Mouse (Mus musculus): Measurements from ENCODE around the gene Lhx9. TPM values are rescaled to one million over a fixed set of nuclear protein-coding genes. Genes with fewer than 3 reads are reported as not detected.
A peak's percentile ranks its signal among the peaks of the same experiment; 100 is the strongest.

The Lhx9 gene
- polyA plus RNA-seq, 1 experiment from 2014 or later, result not detected

- H3K4me2 ChIP-seq (replicated peaks; ENCODE audit: low read depth), result no peak overlapping the region
- no peak for ATAC-seq
- H3K4me3 ChIP-seq (ENCODE audit: low read depth, low read length), result no peak overlapping the region
- no peaks in the 10 kb centered on the region for H3K9me3 ChIP-seq (ENCODE audit: control insufficient read depth)
- H3K4me1 ChIP-seq (replicated peaks; ENCODE audit: control insufficient read depth, insufficient read depth, low read length), result no peaks in the 10 kb centered on the region
- no peak overlapping the region for H3K27ac ChIP-seq (ENCODE audit: low read depth, low read length)
- H3K27me3 ChIP-seq (replicated peaks; ENCODE audit: control insufficient read depth, insufficient read depth, low read length), result peaks cover 94% of the 10 kb centered on the region
- peak; percentile 82 for TF ChIP-seq CTCF (IDR thresholded peaks at IDR 0.05; ENCODE audit: low read depth)
- no peaks in the 10 kb centered on the region for H3K36me3 ChIP-seq (ENCODE audit: control insufficient read depth, insufficient read depth)
- 2% methylated on average over 3 of the region's 3 CpGs for WGBS
- no peak overlapping the region for H3K9ac ChIP-seq (ENCODE audit: low read depth, low read length)
Observed at GRCm38 (mm10) chr1:138835355-138835900, 12.9 kb downstream of the Lhx9 start.

- under 1% methylated on average over 16 of the region's 16 CpGs for WGBS
Observed at GRCm38 (mm10) chr1:138831309-138831708, 17.1 kb downstream of the Lhx9 start.

GRCm38 (mm10) chr1:138826841-138827240 lies 21.5 kb downstream of the Lhx9 start:
- Histone ChIP-seq H3K36me3 (ENCODE audit: control insufficient read depth, insufficient read depth) (no peaks in the 10 kb centered on the region), H3K4me1 (replicated peaks; ENCODE audit: control insufficient read depth, insufficient read depth, low read length) (no peaks in the 10 kb centered on the region), H3K9ac (ENCODE audit: low read depth, low read length) (no peak overlapping the region), H3K9me3 (ENCODE audit: control insufficient read depth) (no peaks in the 10 kb centered on the region), H3K27ac (ENCODE audit: low read depth, low read length) (no peak overlapping the region), H3K4me3 (ENCODE audit: low read depth, low read length) (no peak overlapping the region), H3K27me3 (replicated peaks; ENCODE audit: control insufficient read depth, insufficient read depth, low read length) (peaks cover 22% of the 10 kb centered on the region), H3K4me2 (replicated peaks; ENCODE audit: low read depth) (no peak overlapping the region)
- WGBS, result 63% methylated on average over 6 of the region's 6 CpGs
- no peak for TF ChIP-seq CTCF (IDR thresholded peaks at IDR 0.05; ENCODE audit: low read depth)
- ATAC-seq, result no peak

More at GRCm38 (mm10) chr1:138831309-138831708, 17.1 kb downstream of the Lhx9 start:
- H3K9me3 ChIP-seq (ENCODE audit: control insufficient read depth), result no peaks in the 10 kb centered on the region
- no peak overlapping the region for H3K9ac ChIP-seq (ENCODE audit: low read depth, low read length)
- H3K36me3 ChIP-seq (ENCODE audit: control insufficient read depth, insufficient read depth), result no peaks in the 10 kb centered on the region
- H3K4me2 ChIP-seq (replicated peaks; ENCODE audit: low read depth), result peak overlapping the region; percentile 60
- no peak for TF ChIP-seq CTCF (IDR thresholded peaks at IDR 0.05; ENCODE audit: low read depth)
- ATAC-seq, result no peak
- no peak overlapping the region for H3K27ac ChIP-seq (ENCODE audit: low read depth, low read length)
- H3K4me1 ChIP-seq (replicated peaks; ENCODE audit: control insufficient read depth, insufficient read depth, low read length), result no peaks in the 10 kb centered on the region
- H3K27me3 ChIP-seq (replicated peaks; ENCODE audit: control insufficient read depth, insufficient read depth, low read length), result peaks cover 66% of the 10 kb centered on the region
- peak overlapping the region; percentile 31 for H3K4me3 ChIP-seq (ENCODE audit: low read depth, low read length)

- no peak overlapping the region for H3K4me3 ChIP-seq (ENCODE audit: low read depth, low read length)
- no peak for TF ChIP-seq CTCF (IDR thresholded peaks at IDR 0.05; ENCODE audit: low read depth)
- H3K27ac ChIP-seq (ENCODE audit: low read depth, low read length), result no peak overlapping the region
- whole genome bisulfite sequencing, result 92% methylated on average over 1 of the region's 1 CpGs
- no peak overlapping the region for H3K9ac ChIP-seq (ENCODE audit: low read depth, low read length)
- no peaks in the 10 kb centered on the region for H3K4me1 ChIP-seq (replicated peaks; ENCODE audit: control insufficient read depth, insufficient read depth, low read length)
- H3K4me2 ChIP-seq (replicated peaks; ENCODE audit: low read depth), result no peak overlapping the region
- H3K27me3 ChIP-seq (replicated peaks; ENCODE audit: control insufficient read depth, insufficient read depth, low read length), result peaks cover 2% of the 10 kb centered on the region; the same call in 1 of the 2 replicates
- H3K36me3 ChIP-seq (ENCODE audit: control insufficient read depth, insufficient read depth), result no peaks in the 10 kb centered on the region
- no peak for ATAC-seq
- no peaks in the 10 kb centered on the region for H3K9me3 ChIP-seq (ENCODE audit: control insufficient read depth)
Observed at GRCm38 (mm10) chr1:138822985-138823322, 25.4 kb downstream of the Lhx9 start.

GRCm38 (mm10) chr1:138822255-138822984 lies 26.0 kb downstream of the Lhx9 start:
- H3K27ac ChIP-seq (ENCODE audit: low read depth, low read length), result no peak overlapping the region

GRCm38 (mm10) chr1:138801732-138802131 lies 46.6 kb downstream of the Lhx9 start:
- Histone ChIP-seq H3K4me3 (ENCODE audit: low read depth, low read length) (no peak overlapping the region), H3K27ac (ENCODE audit: low read depth, low read length) (no peak overlapping the region), H3K27me3 (replicated peaks; ENCODE audit: control insufficient read depth, insufficient read depth, low read length) (no peaks in the 10 kb centered on the region), H3K9me3 (ENCODE audit: control insufficient read depth) (no peaks in the 10 kb centered on the region), H3K4me2 (replicated peaks; ENCODE audit: low read depth) (no peak overlapping the region), H3K9ac (ENCODE audit: low read depth, low read length) (no peak overlapping the region), H3K4me1 (replicated peaks; ENCODE audit: control insufficient read depth, insufficient read depth, low read length) (no peaks in the 10 kb centered on the region), H3K36me3 (ENCODE audit: control insufficient read depth, insufficient read depth) (no peaks in the 10 kb centered on the region)
- 19% methylated on average over 3 of the region's 3 CpGs for WGBS
- no peak for TF ChIP-seq CTCF (IDR thresholded peaks at IDR 0.05; ENCODE audit: low read depth)
- no peak for ATAC-seq

More at GRCm38 (mm10) chr1:138822255-138822984, 26.0 kb downstream of the Lhx9 start:
- H3K4me1 ChIP-seq (replicated peaks; ENCODE audit: control insufficient read depth, insufficient read depth, low read length), result no peaks in the 10 kb centered on the region
- H3K4me3 ChIP-seq (ENCODE audit: low read depth, low read length), result no peak overlapping the region
- no peaks in the 10 kb centered on the region for H3K36me3 ChIP-seq (ENCODE audit: control insufficient read depth, insufficient read depth)
- TF ChIP-seq CTCF (IDR thresholded peaks at IDR 0.05; ENCODE audit: low read depth), result no peak
- no peak overlapping the region for H3K9ac ChIP-seq (ENCODE audit: low read depth, low read length)
- H3K27me3 ChIP-seq (replicated peaks; ENCODE audit: control insufficient read depth, insufficient read depth, low read length), result no peaks in the 10 kb centered on the region
- no peak overlapping the region for H3K4me2 ChIP-seq (replicated peaks; ENCODE audit: low read depth)
- WGBS, result 91% methylated on average over 7 of the region's 7 CpGs
- ATAC-seq, result no peak
- H3K9me3 ChIP-seq (ENCODE audit: control insufficient read depth), result no peaks in the 10 kb centered on the region

Measured in intestine, postnatal 0 days (tissue).